Mouse (Mus musculus) layer of hippocampus, adult 9-11 months (tissue): ENCODE data around the gene Fap.

Experiments
- DNase-seq: peaks from one replicate; pipeline ENCODE4 v3.0.0; 2022

Fap gene

DNA sequence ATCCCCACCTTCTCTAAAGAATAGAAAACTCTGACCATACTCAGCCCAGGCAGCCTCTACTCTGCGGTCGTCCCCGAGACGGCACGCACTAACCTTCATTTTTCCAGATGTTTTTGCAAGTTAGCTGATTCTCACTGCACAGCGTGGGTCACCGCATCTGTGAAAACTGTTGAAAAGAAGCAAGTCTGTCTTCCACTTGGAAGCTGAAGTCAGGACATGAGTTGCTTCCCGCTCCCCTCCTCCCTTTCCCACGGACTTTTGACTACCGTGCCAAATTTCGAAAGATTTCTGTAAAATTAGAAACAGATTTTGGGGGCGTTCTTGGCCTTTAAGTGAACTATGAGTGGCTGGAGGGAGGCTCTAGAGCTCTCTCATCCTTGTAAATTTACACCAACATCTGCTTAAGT is at the start of gene Fap:
Fap (minus strand) TSS at position 323 of the 407 bp plus-strand sequence.
- DNase-seq: no peak

DNA sequence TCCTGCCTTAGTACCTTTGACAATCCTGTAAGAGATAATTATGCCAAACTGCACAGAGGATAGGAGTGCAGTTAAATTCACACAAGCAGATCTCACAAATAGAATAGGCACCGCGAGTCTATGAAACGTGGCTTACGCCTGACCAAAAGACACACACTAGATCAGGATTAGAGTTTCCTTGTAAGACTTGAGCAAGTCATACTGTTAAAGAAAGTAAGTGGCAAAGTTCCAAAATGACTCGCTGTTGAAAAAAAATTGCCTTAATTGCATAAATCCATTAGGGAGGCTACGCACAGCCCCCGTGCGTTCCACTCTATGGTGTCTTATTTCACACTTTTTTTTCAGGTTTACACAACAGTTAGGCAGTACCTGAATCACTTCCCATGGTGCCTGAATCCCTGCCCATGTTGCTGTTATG is 49.2 kb upstream of the Fap start:
- no peak for DNase-seq

DNA sequence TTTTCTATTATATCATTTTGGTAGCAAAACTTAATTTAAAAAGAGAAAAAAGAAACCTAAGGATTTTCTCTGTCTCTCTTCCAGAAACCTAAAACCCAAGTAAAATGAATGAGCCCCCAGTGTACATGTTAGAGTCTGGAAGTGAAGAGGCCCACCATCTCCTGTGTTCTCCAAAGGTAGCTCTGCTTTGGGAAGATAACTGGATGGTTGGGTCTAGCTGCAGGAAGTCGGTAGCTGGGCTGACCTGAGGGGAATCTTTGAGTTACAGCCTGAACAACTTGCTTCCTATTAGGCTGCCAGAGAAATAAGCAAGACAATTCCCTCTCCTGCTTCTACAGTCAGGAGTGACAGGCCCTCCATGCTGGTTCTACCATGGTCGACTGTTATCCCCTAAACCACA is 45.8 kb upstream of the Fap start:
- DNase-seq: no peak

DNA sequence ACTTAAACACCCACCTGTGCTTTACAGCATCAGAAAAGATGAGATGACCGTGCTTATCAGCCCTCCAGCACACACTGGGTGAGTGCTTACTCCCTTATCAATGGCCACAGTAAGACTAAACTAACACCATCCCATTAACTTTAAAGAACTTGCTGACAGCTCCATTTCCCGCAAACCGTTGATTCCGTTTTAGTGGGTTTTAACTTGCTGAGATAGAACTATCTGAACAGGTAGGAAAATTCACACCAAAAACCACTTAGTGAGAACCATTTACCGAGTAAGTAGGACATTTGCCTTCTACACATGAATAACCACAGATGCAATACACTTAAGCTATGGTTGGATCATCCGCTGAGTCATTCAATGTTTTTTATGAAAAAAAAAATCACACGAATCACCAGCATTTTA is 45.1 kb upstream of the Fap start:
- DNase-seq: no peak

DNA sequence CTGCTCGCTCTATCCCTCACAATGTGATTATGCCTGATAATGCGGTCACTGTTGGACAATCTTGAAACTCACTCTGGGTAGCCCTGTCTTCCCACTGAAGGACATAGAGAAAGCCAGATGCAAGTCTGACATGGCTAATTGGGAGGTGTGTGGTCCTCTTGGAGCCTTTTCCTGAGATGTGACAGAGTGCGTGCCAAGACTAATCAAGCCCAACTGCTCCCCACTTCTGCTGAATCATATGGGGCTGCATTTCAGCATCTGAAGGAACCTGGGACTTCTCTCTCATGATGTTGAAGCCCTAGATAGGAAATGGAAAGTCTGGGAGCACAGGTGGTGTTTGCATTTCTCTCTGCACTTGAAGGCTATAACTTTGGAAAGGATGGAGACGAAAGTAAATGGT is 39.3 kb upstream of the Fap start:
- no peak for DNase-seq

DNA sequence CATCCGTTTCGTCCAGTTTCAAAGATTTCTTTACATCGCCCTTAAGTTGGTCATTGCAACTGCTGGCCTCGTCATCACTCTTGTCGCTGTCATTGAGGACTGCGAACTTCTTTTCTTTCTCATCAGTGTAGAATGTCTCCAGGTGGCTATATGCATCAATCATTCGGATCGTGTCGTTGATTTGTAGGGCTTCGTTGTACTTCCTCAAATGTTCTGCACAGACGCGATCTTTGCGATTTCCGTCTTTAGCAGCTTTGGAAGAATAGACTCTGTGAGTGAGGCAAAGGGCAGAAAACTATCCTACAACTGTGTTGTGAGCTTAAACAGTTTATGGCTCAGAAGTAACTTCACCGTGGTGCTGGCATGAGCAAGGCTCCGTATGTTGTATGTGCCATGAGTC is 32.3 kb upstream of the Fap start:
- no peak for DNase-seq

DNA sequence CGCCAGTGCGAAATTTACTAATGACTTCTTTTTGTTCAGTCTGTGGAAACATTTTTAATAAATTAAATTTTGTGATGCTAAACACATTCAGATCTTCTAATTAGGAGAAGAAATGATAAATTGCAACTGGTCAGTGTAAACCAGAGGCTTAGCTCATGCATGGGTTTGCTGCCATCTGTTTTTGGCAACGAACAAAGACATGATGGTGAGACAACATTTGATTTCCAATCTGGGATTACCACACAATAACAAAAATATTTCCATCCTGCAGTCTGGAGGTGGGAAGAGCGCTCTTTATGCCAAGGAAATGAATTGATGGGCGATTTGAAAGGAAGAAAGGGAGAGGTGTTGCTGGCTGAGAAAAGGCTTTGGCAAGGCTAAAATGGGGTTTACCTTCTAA is 29.7 kb upstream of the Fap start:
- DNase-seq: peak; percentile 5

DNA sequence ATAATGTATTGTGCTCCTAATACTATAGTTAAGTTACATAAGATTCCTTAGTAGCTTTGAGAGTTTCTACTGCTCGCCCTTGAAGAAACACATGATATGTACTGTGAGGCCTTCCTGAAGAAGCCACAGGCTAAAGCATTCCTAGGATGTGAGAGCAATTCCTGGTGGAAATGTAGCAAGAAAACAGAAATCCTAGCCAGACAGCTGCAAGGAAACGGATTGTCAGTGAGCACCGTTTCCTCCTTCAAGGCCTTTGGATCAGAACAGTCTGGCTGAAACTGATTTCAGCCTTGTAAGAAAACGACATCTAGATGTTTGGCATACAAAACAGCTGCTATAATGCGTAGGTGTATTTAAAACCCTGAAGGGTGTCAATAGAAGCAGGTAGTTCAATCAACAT is 22.7 kb upstream of the Fap start:
- DNase-seq: no peak

DNA sequence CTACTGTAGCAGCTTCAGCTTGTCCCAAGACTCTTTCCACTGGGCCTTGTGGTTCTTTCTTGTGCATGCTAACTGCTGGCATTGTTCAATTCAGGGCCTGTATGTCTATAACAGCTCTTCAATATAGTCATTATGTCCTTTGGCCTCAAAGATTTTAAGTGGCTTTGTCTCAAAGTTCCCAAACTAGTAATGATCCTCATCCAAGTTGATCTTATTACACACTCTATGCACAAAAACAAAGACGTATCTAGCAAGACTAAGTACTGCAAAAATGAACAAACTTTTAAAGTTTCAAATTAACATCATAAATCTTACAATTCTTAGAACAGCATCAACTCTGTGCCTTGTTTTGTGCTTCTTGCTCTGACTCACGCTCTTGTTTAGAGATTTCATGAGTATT is 20.6 kb upstream of the Fap start:
- DNase-seq: no peak

DNA sequence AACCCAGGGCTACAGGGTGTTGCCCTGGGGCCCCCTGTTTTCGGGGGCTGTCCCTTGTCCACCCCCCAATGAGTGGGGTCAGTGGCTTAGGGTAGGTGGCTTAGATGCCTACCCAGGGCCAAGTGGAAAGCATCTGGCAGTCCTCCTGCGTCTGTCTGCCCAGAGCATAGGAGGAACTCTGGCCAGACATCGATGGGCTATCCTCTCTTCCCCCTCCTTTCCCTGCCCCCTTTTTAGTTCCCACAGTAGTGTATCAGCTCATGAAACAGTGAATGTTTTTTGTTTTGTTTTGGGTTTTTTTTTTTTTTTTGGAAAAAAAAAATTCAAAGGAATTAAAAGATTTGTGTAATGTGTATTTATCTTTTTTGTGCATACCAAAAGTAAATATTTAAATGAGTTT is 17.7 kb upstream of the Fap start:
- DNase-seq: no peak

DNA sequence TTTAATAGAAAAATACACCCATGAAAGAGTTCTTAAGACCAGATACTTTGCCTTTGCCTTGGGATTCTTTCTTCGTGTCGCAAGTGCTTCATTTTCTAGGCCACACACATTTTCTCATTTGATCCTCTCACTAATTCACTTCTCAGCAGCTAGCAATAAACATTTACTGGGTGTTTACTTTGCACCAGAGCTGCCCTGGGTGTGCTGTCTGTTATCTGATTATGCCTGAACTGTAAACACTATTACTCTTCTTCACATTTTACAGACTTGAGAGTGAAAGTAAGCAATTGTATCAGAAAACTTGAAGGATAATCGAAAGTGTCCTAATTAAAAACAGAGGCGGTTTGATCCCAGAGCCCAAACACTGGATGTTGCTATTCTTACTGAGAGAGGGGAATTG is 15.5 kb upstream of the Fap start:
- no peak for DNase-seq

DNA sequence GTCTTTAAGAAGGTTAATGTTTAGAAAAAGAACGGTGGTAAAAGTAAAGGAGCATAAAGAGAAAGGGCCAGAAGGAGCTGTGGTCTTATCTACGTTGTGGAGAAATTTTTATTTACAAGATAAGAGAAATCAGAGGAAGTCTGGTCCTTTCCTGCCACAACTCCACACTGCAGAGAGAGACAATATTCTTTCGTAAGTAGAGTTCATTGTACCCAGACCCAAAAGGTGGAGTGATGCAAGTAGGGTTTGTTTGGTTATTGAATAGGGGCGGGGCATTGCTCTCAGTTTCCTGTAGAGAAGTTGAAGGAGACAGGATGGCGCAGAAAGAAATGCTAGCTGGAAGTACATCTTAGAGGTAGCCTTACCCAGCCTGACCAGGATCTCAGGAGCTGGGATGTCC is 11.9 kb upstream of the Fap start:
- DNase-seq: no peak

DNA sequence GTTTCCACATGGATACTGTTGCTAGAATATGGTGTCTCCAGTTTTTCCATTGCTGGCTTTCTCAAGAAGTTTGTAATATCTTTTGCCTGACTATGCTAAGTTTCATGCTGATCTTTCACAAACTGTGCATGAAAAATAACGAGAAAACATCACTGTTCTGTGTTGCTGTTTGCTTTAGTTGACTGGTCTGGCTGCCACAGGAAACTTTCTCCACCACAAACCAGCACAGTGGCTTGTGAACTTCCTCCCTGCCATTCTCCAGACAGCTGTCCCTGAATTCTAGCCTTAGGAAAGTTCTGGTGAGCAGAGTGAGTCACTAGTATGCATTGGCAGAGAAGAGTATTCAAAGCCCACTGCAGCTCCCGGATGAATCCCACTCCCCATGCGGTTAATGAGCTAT is 1.1 kb upstream of the Fap start:
- no peak for DNase-seq

DNA sequence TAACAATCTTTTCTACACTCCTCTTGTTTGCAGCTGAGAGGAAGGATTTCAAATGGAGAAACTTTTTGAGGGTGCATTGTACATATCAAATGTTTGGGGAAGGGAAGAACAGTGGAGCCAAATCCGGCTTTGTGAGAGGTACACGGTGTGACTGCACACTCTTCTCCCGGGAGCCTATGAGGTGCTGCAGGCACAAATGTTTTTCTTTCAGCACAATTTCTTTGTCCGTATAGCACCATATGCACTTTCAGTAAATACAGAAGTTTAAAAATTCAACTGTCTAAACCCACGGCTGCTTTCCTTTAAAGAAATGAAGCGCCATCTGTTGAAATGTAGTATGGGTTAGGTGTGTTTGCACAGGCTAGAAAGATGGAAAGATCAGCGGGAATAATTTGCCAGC is 375 bp upstream of the Fap start:
- DNase-seq: peak; percentile 22

DNA sequence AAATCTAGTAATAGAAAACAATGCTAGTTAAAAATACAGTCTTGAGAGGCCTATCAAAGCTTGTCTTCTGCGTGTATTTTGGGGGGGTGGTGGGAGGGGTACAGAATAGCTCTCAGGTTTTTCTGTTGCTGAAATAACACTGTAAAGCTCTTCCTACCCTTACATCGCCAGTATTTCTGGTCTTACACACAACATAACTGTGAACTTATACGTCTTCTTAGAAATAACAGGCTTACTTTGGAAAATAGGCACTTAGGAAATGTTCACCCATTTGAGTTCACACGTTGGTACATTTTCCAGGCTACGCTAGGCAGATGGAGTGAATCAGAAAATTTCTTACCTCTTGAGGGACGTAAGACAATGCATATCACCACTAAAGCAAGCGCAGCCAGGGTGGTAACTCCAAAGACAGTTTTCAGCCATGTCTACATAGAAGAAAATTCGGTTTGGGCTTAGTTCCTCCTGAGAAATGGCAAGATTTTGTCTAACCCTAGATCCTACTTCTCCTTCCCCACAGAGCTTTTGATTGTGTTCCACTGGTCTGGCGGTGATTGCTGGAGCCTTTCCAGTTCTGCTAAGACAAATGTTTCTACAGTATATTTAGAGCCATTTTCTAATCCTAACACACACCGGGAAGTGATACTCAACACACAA is 649 bp downstream of the Fap start:
- DNase-seq: no peak

DNA sequence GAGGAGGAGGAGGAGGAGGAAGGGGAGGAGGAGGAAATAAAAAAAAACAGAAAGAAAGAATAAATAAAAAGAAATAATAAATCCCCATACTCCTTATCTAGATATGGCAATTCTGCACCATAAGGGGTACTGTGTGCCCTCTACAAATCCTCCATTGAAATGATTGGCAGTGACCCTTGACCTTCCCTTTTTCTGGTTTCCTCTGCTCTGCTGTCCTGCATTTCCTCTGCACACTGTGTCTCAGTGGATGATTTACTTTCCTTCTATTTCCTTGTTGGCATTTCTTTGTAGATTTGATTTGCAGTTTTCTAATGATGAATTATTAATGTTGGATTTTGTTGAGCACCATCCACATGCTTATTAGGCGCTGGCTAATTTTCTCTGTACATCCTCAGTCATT is 9.2 kb downstream of the Fap start:
- DNase-seq: no peak

DNA sequence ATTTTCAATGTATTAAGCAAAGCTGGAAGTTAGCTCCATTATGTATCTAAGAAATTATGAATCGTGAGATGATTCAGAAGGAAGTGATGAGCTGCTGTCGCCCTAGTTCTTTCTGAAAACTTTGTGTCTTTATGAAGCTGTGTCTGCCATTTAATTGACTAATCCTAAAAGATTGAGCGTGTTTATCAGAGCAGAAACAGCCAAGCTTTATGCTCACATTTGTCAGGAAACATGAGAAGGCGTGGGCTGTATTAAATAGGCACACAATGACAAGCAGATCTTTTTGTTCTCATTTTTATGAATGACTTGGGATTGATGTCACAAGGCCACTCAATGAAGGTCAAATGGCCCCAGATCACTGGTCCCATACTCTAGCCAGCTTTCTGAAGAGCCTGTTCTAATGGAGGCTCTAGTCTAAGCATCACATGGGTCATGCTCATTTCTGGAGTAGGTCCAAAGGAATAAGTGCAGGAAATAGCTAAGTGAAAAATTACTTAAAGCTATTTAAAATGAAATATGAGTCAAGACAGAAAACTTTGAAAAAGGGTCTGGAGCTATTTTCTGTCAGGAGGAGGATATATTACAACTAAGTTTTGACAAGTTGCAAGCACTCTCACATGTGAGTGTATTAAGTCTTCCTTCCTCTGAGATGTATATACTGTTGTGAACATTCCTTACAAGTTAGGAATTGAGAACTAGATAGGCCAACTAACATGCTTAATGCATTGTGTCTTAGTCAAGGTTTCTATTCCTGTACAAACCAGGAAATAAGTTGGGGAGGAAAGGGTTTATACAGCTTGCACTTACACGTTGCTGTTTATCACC is 11.0 kb downstream of the Fap start:
- DNase-seq: no peak

DNA sequence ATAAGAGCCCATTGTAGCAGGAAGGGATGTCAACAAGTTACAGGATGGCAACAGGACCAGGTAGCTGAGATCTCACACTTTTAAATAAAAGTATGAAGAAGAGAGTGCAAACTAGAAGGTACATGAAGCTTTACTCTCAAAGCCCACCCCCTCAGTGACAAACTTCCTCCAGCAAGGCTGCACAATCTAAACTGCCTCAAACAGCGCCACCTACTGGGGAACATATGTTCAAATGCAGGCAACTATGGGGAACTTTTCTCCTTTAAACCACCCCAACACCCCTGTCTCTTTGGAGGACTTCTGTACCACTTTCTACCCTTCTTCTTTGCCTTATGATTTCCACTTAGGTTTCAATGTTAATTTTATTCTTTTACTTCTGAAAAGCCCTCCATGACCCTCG is 16.5 kb downstream of the Fap start:
- no peak for DNase-seq

DNA sequence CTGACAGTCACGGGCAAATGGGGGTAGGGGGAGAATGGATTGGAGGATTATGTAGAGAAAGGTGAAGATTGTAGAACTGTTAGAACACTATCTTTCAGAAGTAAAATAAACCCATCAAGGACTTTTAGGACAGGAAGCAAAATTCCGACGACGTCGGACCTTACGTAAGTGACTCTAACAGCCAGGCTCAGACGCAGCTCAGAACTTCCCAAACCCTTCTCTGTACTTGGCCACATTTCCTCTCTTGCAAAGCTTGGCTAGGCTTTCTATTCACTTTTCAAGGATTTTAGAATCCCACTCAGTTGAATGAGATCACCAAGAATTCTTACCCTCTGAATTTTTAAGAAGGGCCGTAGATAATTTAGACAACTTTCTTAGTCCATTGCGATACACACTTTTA is 17.5 kb downstream of the Fap start:
- DNase-seq: no peak

DNA sequence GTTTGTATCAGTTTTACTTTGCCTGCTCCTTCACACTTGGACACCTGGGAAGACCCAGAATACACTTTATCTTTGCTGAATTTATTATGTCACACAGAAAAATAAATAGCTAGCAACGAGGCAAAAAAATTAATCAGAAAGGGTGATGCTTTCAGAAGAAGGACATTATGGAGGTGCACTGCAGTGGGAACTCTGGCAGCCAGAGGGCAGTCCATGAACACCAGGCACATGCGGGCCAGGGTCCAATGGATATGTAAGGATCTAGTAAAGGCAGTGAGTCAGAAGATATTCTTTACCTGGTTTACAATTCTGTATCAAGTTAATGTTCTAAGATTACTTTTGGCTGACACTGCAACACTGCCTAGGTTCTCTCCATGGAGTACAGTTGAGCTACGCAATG is 24.2 kb downstream of the Fap start:
- DNase-seq: no peak

DNA sequence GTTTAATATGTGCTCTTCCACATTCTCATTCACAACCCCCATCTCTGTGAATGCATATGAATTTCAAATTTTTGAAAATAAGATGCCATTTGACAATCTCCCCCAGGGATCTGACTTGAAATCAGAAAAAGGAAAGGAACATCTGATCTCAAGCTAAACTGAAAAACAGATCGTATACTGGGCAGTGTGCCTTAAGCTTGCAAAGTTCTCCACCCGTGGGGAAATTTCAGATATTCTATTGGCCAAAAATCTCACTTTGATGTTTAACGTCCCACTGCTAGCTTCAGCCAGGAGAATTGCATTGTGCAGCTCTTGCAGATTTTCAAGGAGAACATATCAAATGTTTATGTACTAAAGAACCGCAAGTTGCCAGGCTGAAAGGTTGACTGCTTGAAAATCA is 24.7 kb downstream of the Fap start:
- no peak for DNase-seq

DNA sequence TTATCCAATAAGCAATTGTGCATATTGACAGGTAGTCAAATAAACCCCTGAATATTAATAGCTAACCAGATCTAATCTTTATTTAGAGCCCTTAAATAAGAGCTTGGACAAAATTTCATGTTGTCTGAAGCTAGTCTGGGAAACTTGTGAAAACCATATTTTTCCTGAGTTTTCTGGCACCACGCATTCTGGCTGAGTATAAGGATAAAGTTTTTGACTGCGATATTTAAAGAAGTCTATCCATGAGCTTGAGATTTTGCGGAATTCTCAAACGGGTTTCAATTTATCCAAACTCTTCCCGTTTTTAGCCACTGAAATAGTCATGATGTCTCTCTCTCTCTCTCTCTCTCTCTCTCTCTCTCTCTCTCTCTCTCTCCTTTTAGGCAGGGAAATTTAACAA is 25.8 kb downstream of the Fap start:
- no peak for DNase-seq

DNA sequence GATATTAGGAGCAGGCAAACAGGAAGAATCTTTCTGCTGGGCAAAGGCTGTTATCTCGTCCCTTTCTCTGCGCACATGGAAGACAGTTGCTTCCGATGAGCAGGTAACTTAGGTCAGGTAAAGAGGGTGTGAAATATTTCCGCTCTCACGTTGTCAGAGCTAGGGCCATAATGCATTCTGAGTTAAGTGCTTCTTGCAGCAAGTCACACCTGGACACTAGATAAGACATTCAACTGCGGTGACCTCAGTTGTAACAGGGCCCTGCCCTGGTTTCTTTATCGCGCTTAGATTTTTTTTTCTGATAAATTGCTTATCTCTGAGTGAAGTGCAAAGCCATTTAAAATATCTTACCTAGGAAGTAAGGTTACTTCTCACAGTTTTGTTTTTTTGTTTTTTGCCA is 38.4 kb downstream of the Fap start:
- DNase-seq: no peak

DNA sequence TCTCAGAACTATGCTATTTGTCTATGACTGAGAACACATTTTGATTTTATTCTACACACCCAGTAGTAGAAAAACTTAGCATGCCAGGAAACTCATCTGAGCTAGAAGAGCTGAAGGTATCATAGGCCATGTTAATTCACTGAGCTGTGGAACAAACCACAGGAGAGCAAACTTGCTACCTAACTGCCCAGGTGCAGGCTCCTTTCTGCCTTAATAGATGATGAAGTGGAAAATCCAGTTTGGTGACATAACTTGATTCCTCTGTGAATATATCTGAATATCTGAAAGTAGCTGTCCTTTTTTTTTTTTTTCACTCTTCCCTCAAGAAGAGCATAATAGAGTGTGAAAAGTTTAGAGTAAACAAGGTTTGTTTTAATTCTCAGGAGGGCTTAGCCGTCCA is 42.8 kb downstream of the Fap start:
- DNase-seq: no peak

DNA sequence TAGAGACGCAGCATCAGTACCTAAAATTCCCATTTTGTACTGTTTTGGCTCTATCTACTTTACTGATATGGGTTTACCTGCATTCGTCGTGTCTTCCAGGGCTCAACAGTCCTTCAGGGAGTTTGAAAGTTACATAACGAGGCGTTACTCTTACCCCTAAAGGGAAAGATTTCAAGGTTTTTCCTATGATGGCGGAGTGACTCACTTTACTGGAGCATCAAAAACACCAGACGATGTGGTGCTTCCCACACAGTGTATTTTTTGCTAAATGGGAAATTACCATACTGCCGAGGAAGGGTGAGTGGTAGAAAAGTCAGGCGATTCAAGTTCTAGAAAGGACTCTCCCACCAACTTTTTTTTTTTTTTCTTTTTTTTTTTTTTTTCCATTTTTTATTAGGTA is 47.5 kb downstream of the Fap start:
- peak; percentile 48 for DNase-seq
